Mouse (Mus musculus): ENCODE results near the gene Usp47. TPM values are rescaled to one million over a fixed set of nuclear protein-coding genes. Genes with fewer than 3 reads are reported as not detected.

Gene Usp47
- total RNA-seq (2023; ENCODE audit: inconsistent age): 52.5 to 55.0 TPM (median 53.4 TPM) in 4 replicates

DNA sequence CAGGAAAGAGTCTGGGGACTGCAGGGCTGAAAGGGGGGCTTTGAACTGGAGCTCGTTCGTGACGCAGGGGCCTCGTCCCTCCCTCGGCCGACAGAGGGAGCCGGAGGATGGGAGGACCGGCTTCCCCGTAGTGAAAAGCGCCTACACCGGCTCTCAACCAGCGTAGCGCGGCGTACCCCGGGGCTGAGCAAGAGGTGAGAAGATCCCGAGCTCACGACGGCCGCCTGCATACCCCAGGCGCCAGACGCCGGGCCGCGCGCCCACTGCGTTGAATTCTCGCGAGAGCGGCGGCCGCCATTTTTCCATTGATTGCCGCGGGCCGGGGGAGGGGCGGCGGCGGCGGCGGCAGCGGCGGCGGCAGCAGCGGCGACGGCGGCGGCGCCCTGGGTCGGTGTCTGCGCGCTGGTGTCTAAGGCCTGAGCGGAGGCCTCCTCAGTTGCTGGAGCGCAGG lies at the start of gene Usp47:
TSS of gene Usp47 (plus strand) at position 355 of the 451 bp plus-strand sequence.

DNA sequence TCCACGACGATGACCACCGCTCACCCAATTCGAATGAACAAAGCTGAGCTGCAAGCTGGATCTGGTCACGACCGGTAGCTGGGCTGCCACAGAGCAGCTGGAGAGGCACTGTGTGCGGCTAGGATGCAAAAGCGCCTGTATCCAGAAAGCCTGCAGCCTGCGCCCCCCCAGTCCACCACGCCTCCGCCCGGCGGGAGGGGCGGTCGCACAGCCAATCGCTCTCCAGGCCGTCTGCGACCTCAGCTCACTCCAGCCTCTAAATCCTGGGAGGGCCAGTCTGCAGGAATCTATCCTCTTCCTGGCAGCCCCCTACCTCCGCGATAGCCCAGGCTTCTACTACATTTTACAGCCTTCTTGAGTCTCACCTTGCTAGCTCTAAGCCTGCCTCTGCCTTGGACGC lies 135.6 kb downstream of the Usp47 start, which contains the start of gene Dkk3:
TSS of gene Dkk3 (minus strand) at position 116 of the 400 bp plus-strand sequence.

Other genes with a start within 250 kb of the Usp47 start
- gene Galnt18, start 243.5 kb upstream of the Usp47 start, total RNA-seq (2023; ENCODE audit: inconsistent age): not detected in 4 replicates
- gene Dkk3, start 135.6 kb downstream of the Usp47 start, total RNA-seq (2023; ENCODE audit: inconsistent age): not detected in 4 replicates
- gene Mical2, start 202.4 kb downstream of the Usp47 start, total RNA-seq (2023; ENCODE audit: inconsistent age): 0.12 to 0.45 TPM (median 0.16 TPM) in 3 of 4 replicates, not detected in the other

Data from B cell, adult (primary cell).